Mouse (Mus musculus): Measurements from ENCODE around the gene Gipc1.

DNA sequence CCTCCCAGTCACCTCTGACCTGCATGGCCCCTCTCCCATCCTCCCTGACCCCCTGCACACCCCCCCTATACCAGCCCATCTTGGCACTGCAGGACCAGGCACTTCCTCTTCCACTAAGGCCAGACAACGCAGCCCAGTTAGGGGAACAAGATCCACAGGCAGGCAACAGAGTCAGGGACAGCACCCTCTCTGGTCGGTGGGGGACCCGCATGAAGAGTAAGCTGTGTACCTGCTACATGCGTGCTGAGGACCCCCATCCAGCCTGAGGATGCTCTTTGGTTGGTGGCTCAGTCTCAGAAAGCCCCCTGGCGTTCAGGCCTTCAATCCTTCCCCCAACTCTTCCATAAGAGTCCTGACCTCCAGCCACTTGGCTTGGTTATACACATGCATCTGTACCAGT lies 53.9 kb downstream of the Gipc1 start:
- no peak for TF ChIP-seq CTCF (IDR thresholded peaks at IDR 0.05; ENCODE audit: insufficient read depth, low read length)
- no peak for TF ChIP-seq POLR2A (IDR thresholded peaks at IDR 0.05; ENCODE audit: borderline replicate concordance, extremely low read depth, low read depth, low read length)

All from lung, adult 2 months (tissue).